31 mouse cellular contexts compared by ENCODE assay signal in genomic region chr5:58227137-58227536, GRCm38 (mm10).
"Had no signal": no experiment of that assay in that cellular context is flagged by ENCODE, and none has a peak within 500 bp of the region (broad histone marks: within the 10 kb centered on the region; RNA-seq: fewer than 3 reads in every experiment).

No protein-coding gene starts in this region.

- H3K9ac ChIP-seq: limb, embryonic 12.5 days; limb, embryonic 13.5 days; limb, embryonic 15.5 days; liver, embryonic 12.5 days; liver, embryonic 13.5 days; liver, embryonic 14.5 days; liver, embryonic 15.5 days; liver, postnatal 0 days; lung, embryonic 14.5 days; lung, embryonic 15.5 days; midbrain, embryonic 12.5 days; midbrain, embryonic 13.5 days; midbrain, embryonic 15.5 days had no signal

- H3K4me2 ChIP-seq: limb, embryonic 12.5 days; limb, embryonic 13.5 days; limb, embryonic 15.5 days; liver, embryonic 11.5 days; liver, embryonic 12.5 days; liver, embryonic 13.5 days; liver, embryonic 15.5 days; lung, embryonic 14.5 days; lung, embryonic 15.5 days; midbrain, embryonic 11.5 days; midbrain, embryonic 12.5 days; midbrain, embryonic 13.5 days; midbrain, embryonic 15.5 days had no signal

- ATAC-seq: liver, embryonic 12.5 days; liver, postnatal 0 days; lung, postnatal 0 days; midbrain, embryonic 13.5 days; midbrain, embryonic 15.5 days; midbrain, embryonic 16.5 days had no signal

- H3K27ac ChIP-seq: limb, embryonic 10.5 days; limb, embryonic 12.5 days; limb, embryonic 13.5 days; limb, embryonic 15.5 days; liver, embryonic 12.5 days; liver, embryonic 13.5 days; liver, embryonic 14.5 days; liver, embryonic 15.5 days; lung, embryonic 15.5 days; macrophage; midbrain, embryonic 10.5 days; midbrain, embryonic 12.5 days; midbrain, embryonic 13.5 days; midbrain, embryonic 15.5 days had no signal

- H3K4me3 ChIP-seq: limb, embryonic 10.5 days; limb, embryonic 12.5 days; limb, embryonic 13.5 days; limb, embryonic 15.5 days; liver, embryonic 12.5 days; liver, embryonic 13.5 days; liver, embryonic 15.5 days; lung, embryonic 15.5 days; megakaryocyte, embryonic 14.5 days; midbrain, embryonic 10.5 days; midbrain, embryonic 12.5 days; midbrain, embryonic 13.5 days; midbrain, embryonic 15.5 days; myocyte had no signal

- H3K4me1 ChIP-seq: limb, embryonic 12.5 days; limb, embryonic 15.5 days; liver, embryonic 12.5 days; liver, embryonic 13.5 days; liver, embryonic 15.5 days; lung, embryonic 15.5 days; megakaryocyte, embryonic 14.5 days; midbrain, embryonic 10.5 days; midbrain, embryonic 12.5 days; midbrain, embryonic 13.5 days; midbrain, embryonic 15.5 days had no signal

- H3K9me3 ChIP-seq: limb, embryonic 10.5 days; limb, embryonic 12.5 days; limb, embryonic 13.5 days; limb, embryonic 15.5 days; liver, embryonic 12.5 days; liver, embryonic 13.5 days; liver, embryonic 15.5 days; lung, embryonic 15.5 days; megakaryocyte, embryonic 14.5 days; midbrain, embryonic 10.5 days; midbrain, embryonic 12.5 days; midbrain, embryonic 13.5 days; midbrain, embryonic 15.5 days had no signal

- H3K36me3 ChIP-seq: limb, embryonic 10.5 days; limb, embryonic 12.5 days; limb, embryonic 13.5 days; limb, embryonic 15.5 days; liver, embryonic 12.5 days; liver, embryonic 13.5 days; liver, embryonic 15.5 days; lung, embryonic 15.5 days; midbrain, embryonic 10.5 days; midbrain, embryonic 12.5 days; midbrain, embryonic 13.5 days; midbrain, embryonic 15.5 days had no signal

- DNase-seq: left cerebral cortex, postnatal 4 days; liver; liver, embryonic 13.5 days; liver, postnatal 0 days; lung, adult 18-20 months; lung, adult 2 months; lung, embryonic 14.5 days; lung, postnatal 10 days; lung, postnatal 14 days; lung, postnatal 36 days; lung, postnatal 4 days; midbrain, embryonic 14.5 days had no signal

- H3K27me3 ChIP-seq: limb, embryonic 12.5 days; limb, embryonic 13.5 days; limb, embryonic 15.5 days; liver, embryonic 12.5 days; liver, embryonic 13.5 days; liver, embryonic 15.5 days; lung, embryonic 15.5 days; megakaryocyte, embryonic 14.5 days; midbrain, embryonic 12.5 days; midbrain, embryonic 13.5 days; midbrain, embryonic 15.5 days had no signal
